Mouse (Mus musculus) embryonic facial prominence, embryonic 12.5 days (tissue): ENCODE measurements around the gene Rapgef1. TPM values are rescaled to one million over a fixed set of nuclear protein-coding genes. Genes with fewer than 3 reads are reported as not detected.

ENCODE experiments used
- ATAC-seq: fragments of 200-750 bp; cut with Nextera tagmentation; 2 replicates; pipeline ENCODE4 v1.8.0; 2017; ENCODE audit not compliant: insufficient number of reproducible peaks, insufficient read depth, low FRiP score, low TSS enrichment
- H3K27ac ChIP-seq: fragments of 300-500 bp; sonication (generic); 2 replicates; pipeline ENCODE4 v1.5.1; 2016; ENCODE audit warnings: mild to moderate bottlenecking
- H3K27me3 ChIP-seq: fragments of 300-500 bp; sonication (generic); 2 replicates; pipeline ENCODE4 v1.6.1; 2016; ENCODE audit warnings: mild to moderate bottlenecking, moderate library complexity
- H3K36me3 ChIP-seq: fragments of 300-500 bp; sonication (generic); 2 replicates; pipeline ENCODE4 v1.6.1; 2016; ENCODE audit warnings: mild to moderate bottlenecking
- H3K4me1 ChIP-seq: fragments of 300-500 bp; sonication (generic); 2 replicates; pipeline ENCODE4 v1.6.1; 2016
- H3K4me2 ChIP-seq: fragments of 300-500 bp; sonication (generic); replicated peaks from 2 replicates; pipeline ENCODE4 v1.6.1; 2016; ENCODE audit warnings: mild to moderate bottlenecking, moderate library complexity
- H3K4me3 ChIP-seq: fragments of 300-500 bp; sonication (generic); 2 replicates; pipeline ENCODE4 v1.5.1; 2016; ENCODE audit warnings: mild to moderate bottlenecking
- H3K9ac ChIP-seq: fragments of 300-500 bp; sonication (generic); 2 replicates; pipeline ENCODE4 v1.6.1; 2016; ENCODE audit warnings: mild to moderate bottlenecking, moderate library complexity
- H3K9me3 ChIP-seq: fragments of 300-500 bp; sonication (generic); 2 replicates; pipeline ENCODE4 v1.6.1; 2016; ENCODE audit warnings: mild to moderate bottlenecking, moderate library complexity
- WGBS: fragments of 180-500 bp; shearing (Covaris S2); methylation state at CpG from one replicate; pipeline ENCODE4 v1.1.7; 2016; 5-methylcytosine and 5-hydroxymethylcytosine counted together
- polyA plus RNA-seq: library from polyadenylated mRNA; unstranded; fragments of >200 nt; fragmentation: Nextera tagmentation; extraction: Ambion mirVana; gene quantifications from 2 replicates; pipeline ENCODE4 v1.2.1, GENCODE M21; 2016

Gene Rapgef1
- polyA plus RNA-seq, 1 experiment from 2014 or later: 20.3 TPM

- ATAC-seq: no peak
- H3K9me3 ChIP-seq: no peaks in the 10 kb centered on the region
- no peak overlapping the region for H3K9ac ChIP-seq
- peaks cover 77% of the 10 kb centered on the region for H3K36me3 ChIP-seq
- no peak overlapping the region for H3K27ac ChIP-seq
- 89% methylated on average over 12 of the region's 12 CpGs for WGBS
- no peaks in the 10 kb centered on the region for H3K4me1 ChIP-seq
- no peak overlapping the region for H3K4me2 ChIP-seq
- no peak overlapping the region for H3K4me3 ChIP-seq
- no peaks in the 10 kb centered on the region for H3K27me3 ChIP-seq
Observed at GRCm38 (mm10) chr2:29737209-29737925, 117.8 kb downstream of the Rapgef1 start.

GRCm38 (mm10) chr2:29738799-29739198 is 119.3 kb downstream of the Rapgef1 start:
- WGBS: 62% methylated on average over 4 of the region's 4 CpGs
- no peaks in the 10 kb centered on the region for H3K9me3 ChIP-seq
- no peaks in the 10 kb centered on the region for H3K27me3 ChIP-seq
- H3K36me3 ChIP-seq: peaks cover 63% of the 10 kb centered on the region
- no peak overlapping the region for H3K9ac ChIP-seq
- ATAC-seq: no peak
- H3K27ac ChIP-seq: no peak overlapping the region
- no peak overlapping the region for H3K4me3 ChIP-seq
- no peak overlapping the region for H3K4me2 ChIP-seq
- no peaks in the 10 kb centered on the region for H3K4me1 ChIP-seq

GRCm38 (mm10) chr2:29739368-29739767 is 119.8 kb downstream of the Rapgef1 start:
- no peaks in the 10 kb centered on the region for H3K27me3 ChIP-seq
- H3K36me3 ChIP-seq: peaks cover 57% of the 10 kb centered on the region
- 80% methylated on average over 5 of the region's 5 CpGs for WGBS
- no peak overlapping the region for H3K4me2 ChIP-seq
- H3K4me1 ChIP-seq: no peaks in the 10 kb centered on the region
- H3K9me3 ChIP-seq: no peaks in the 10 kb centered on the region
- no peak overlapping the region for H3K9ac ChIP-seq
- no peak overlapping the region for H3K27ac ChIP-seq
- H3K4me3 ChIP-seq: no peak overlapping the region
- ATAC-seq: no peak

GRCm38 (mm10) chr2:29741207-29741606 is 121.7 kb downstream of the Rapgef1 start:
- H3K27me3 ChIP-seq: peaks cover 13% of the 10 kb centered on the region
- no peak overlapping the region for H3K4me3 ChIP-seq
- H3K4me2 ChIP-seq: no peak overlapping the region
- no peak overlapping the region for H3K27ac ChIP-seq
- H3K9me3 ChIP-seq: no peaks in the 10 kb centered on the region
- no peak overlapping the region for H3K9ac ChIP-seq
- H3K4me1 ChIP-seq: no peaks in the 10 kb centered on the region
- 91% methylated on average over 6 of the region's 6 CpGs for WGBS
- ATAC-seq: no peak
- H3K36me3 ChIP-seq: peaks cover 40% of the 10 kb centered on the region

GRCm38 (mm10) chr2:29744256-29744655 is 124.7 kb downstream of the Rapgef1 start:
- H3K27ac ChIP-seq: no peak overlapping the region
- peaks cover 6% of the 10 kb centered on the region; the same call in 1 of the 2 replicates for H3K4me1 ChIP-seq
- 89% methylated on average over 6 of the region's 6 CpGs for WGBS
- H3K27me3 ChIP-seq: peaks cover 43% of the 10 kb centered on the region
- ATAC-seq: no peak
- H3K9me3 ChIP-seq: peaks cover 4% of the 10 kb centered on the region; the same call in 1 of the 2 replicates
- H3K9ac ChIP-seq: no peak overlapping the region
- H3K4me2 ChIP-seq: no peak overlapping the region
- 0 out of 2 replicates have a peak, but pooled peaks cover 11% of the 10 kb centered on the region for H3K36me3 ChIP-seq
- H3K4me3 ChIP-seq: no peak overlapping the region

GRCm38 (mm10) chr2:29747188-29747782 is 127.8 kb downstream of the Rapgef1 start:
- no peak for ATAC-seq
- Histone ChIP-seq H3K27ac (no peak overlapping the region), H3K36me3 (no peaks in the 10 kb centered on the region), H3K9me3 (peaks cover 4% of the 10 kb centered on the region; the same call in 1 of the 2 replicates), H3K4me2 (peak overlapping the region; percentile 67), H3K27me3 (peaks cover 70% of the 10 kb centered on the region), H3K4me1 (peaks cover 19% of the 10 kb centered on the region), H3K4me3 (peak overlapping the region; percentile 35), H3K9ac (peak overlapping the region; percentile 36; the same call in 1 of the 2 replicates)
- WGBS: 5% methylated on average over 50 of the region's 50 CpGs

GRCm38 (mm10) chr2:29747852-29748251 is 128.3 kb downstream of the Rapgef1 start:
- Histone ChIP-seq H3K9ac (no peak overlapping the region), H3K27ac (no peak overlapping the region), H3K4me2 (no peak overlapping the region), H3K36me3 (no peaks in the 10 kb centered on the region), H3K4me1 (peaks cover 19% of the 10 kb centered on the region), H3K27me3 (peaks cover 76% of the 10 kb centered on the region), H3K4me3 (no peak overlapping the region), H3K9me3 (peaks cover 4% of the 10 kb centered on the region; the same call in 1 of the 2 replicates)
- 48% methylated on average over 5 of the region's 5 CpGs for WGBS
- ATAC-seq: no peak

GRCm38 (mm10) chr2:29748499-29748898 is 129.0 kb downstream of the Rapgef1 start:
- Histone ChIP-seq H3K27ac (no peak overlapping the region), H3K9me3 (peaks cover 4% of the 10 kb centered on the region; the same call in 1 of the 2 replicates), H3K4me2 (no peak overlapping the region), H3K4me3 (no peak overlapping the region), H3K27me3 (peaks cover 81% of the 10 kb centered on the region), H3K4me1 (peaks cover 19% of the 10 kb centered on the region), H3K36me3 (no peaks in the 10 kb centered on the region), H3K9ac (no peak overlapping the region)
- ATAC-seq: no peak
- WGBS: 84% methylated on average over 4 of the region's 4 CpGs

- Histone ChIP-seq H3K27ac (no peak within 1 kb of the TSS), H3K4me1 (peaks cover 19% of the 10 kb centered on the region), H3K4me2 (peak within 1 kb of the TSS; percentile 30), H3K9ac (0 out of 2 replicates have a peak within 1 kb of the TSS, but pooled peaks have one; percentile 12), H3K9me3 (peaks cover 4% of the 10 kb centered on the region; the same call in 1 of the 2 replicates), H3K4me3 (peak within 1 kb of the TSS; percentile 13; the same call in 1 of the 2 replicates), H3K36me3 (no peaks in the 10 kb centered on the region), H3K27me3 (peaks cover 65% of the 10 kb centered on the region)
- no peak for ATAC-seq
- WGBS: 4% methylated on average over 28 of the region's 28 CpGs
Observed at GRCm38 (mm10) chr2:29751497-29751896, 132.0 kb downstream of the Rapgef1 start, which contains the start of gene Gm13420. Gene Gm13420, minus strand, starts transcription at chr2:29751685.

GRCm38 (mm10) chr2:29752397-29752796 is 132.9 kb downstream of the Rapgef1 start:
- H3K4me3 ChIP-seq: no peak overlapping the region
- peaks cover 56% of the 10 kb centered on the region for H3K27me3 ChIP-seq
- no peak overlapping the region for H3K27ac ChIP-seq
- WGBS: 83% methylated on average over 5 of the region's 5 CpGs
- H3K9me3 ChIP-seq: peaks cover 4% of the 10 kb centered on the region; the same call in 1 of the 2 replicates
- no peak overlapping the region for H3K4me2 ChIP-seq
- peaks cover 13% of the 10 kb centered on the region for H3K4me1 ChIP-seq
- no peak for ATAC-seq
- no peak overlapping the region for H3K9ac ChIP-seq
- H3K36me3 ChIP-seq: no peaks in the 10 kb centered on the region

- Histone ChIP-seq H3K27me3 (peaks cover 27% of the 10 kb centered on the region), H3K27ac (no peak overlapping the region), H3K9me3 (no peaks in the 10 kb centered on the region), H3K4me2 (no peak overlapping the region), H3K36me3 (no peaks in the 10 kb centered on the region), H3K4me1 (peaks cover 12% of the 10 kb centered on the region), H3K4me3 (no peak overlapping the region), H3K9ac (no peak overlapping the region)
- no peak for ATAC-seq
Observed at GRCm38 (mm10) chr2:29755693-29756092, 136.2 kb downstream of the Rapgef1 start.

GRCm38 (mm10) chr2:29764831-29765230 is 145.3 kb downstream of the Rapgef1 start:
- no peaks in the 10 kb centered on the region for H3K9me3 ChIP-seq
- H3K4me3 ChIP-seq: no peak overlapping the region
- no peak for ATAC-seq
- no peaks in the 10 kb centered on the region for H3K36me3 ChIP-seq
- H3K27ac ChIP-seq: no peak overlapping the region
- 9% methylated on average over 1 of the region's 1 CpGs for WGBS
- H3K9ac ChIP-seq: no peak overlapping the region
- no peaks in the 10 kb centered on the region for H3K4me1 ChIP-seq
- H3K27me3 ChIP-seq: 0 out of 2 replicates have a peak, but pooled peaks cover 2% of the 10 kb centered on the region
- no peak overlapping the region for H3K4me2 ChIP-seq
